ENCODE assay signal across 9 mouse cellular contexts in the genomic region with DNA sequence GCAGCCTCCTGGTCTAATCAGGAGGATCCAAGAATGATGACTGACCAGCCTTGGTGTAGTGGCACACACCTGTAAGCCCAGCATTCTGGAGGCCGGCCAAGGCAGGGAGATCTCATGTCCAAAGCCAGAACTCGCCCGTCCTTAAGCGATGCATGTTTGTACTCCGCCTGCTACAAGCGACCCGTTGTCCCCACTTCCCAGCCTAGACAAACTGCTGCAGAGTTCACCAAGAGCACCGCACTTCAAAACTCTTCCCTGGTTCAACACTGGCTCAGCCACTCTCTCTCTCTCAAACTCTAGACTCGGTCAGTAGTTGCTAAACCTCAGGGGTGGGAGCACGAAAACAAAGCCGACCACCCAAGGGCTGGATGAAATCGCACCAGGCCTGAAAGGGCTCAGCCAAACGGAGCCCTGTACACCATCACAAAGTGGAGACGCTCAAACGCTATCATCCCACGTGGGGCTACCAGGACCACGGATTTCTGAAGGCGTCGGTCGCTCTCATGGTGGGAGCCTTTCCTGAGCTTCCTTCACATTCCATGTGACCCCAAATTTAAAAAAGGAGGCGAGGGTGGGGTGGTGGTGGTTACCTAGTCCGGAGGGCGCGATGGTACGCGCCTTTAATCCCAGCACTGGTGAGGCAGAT. TPM values are rescaled to one million over a fixed set of nuclear protein-coding genes. Genes with fewer than 3 reads are reported as not detected.
DNase-seq lines count a peak whose midpoint lies in the region; ATAC-seq lines count a peak whose summit lies in the region.
"Had no signal": no experiment of that assay in that cellular context is flagged by ENCODE, and none has a peak within 500 bp of the region (broad histone marks: within the 10 kb centered on the region; RNA-seq: fewer than 3 reads in every experiment).

No protein-coding gene starts in this region.

- H3K27ac ChIP-seq in neural tube, embryonic 11.5 days (ENCODE audit: low read depth, low read length): no peak overlapping the region
- H3K27ac ChIP-seq in kidney, embryonic 15.5 days: peak overlapping the region; percentile 96
- H3K27ac ChIP-seq in midbrain, embryonic 10.5 days (replicated peaks): peak overlapping the region; percentile 93

- peak overlapping the region; percentile 94 for H3K4me2 ChIP-seq in neural tube, embryonic 11.5 days (ENCODE audit: low read depth)
- H3K4me2 ChIP-seq in kidney, embryonic 15.5 days: peak overlapping the region; percentile 84

- no peaks in the 10 kb centered on the region for H3K27me3 ChIP-seq in neural tube, embryonic 11.5 days (ENCODE audit: control insufficient read depth, insufficient read depth, low read length)
- H3K27me3 ChIP-seq in erythroblast, embryonic 14.5 days (ENCODE audit: control insufficient read depth): peaks cover 20% of the 10 kb centered on the region
- 0 out of 2 replicates have a peak, but pooled peaks cover 2% of the 10 kb centered on the region for H3K27me3 ChIP-seq in kidney, embryonic 15.5 days
- no peaks in the 10 kb centered on the region for H3K27me3 ChIP-seq in midbrain, embryonic 10.5 days (ENCODE audit: low read depth, poor library complexity, severe bottlenecking)

- peak overlapping the region; percentile 92 for H3K4me3 ChIP-seq in neural tube, embryonic 11.5 days (ENCODE audit: low read depth, low read length)
- H3K4me3 ChIP-seq in erythroblast, embryonic 14.5 days (replicated peaks): peak overlapping the region; percentile 99
- H3K4me3 ChIP-seq in kidney, embryonic 15.5 days (replicated peaks): peak overlapping the region; percentile 100
- peak overlapping the region; percentile 100 for H3K4me3 ChIP-seq in midbrain, embryonic 10.5 days

- DNase-seq in neural tube, embryonic 11.5 days (ENCODE audit: low spot score): peak; percentile 23
- no peak for DNase-seq in neural tube, embryonic 10.5 days (ENCODE audit: extremely low spot score, low spot score)
- DNase-seq in adrenal gland, postnatal 36 days: peak; percentile 26 to 33
- peak; percentile 20 for DNase-seq in midbrain, embryonic 10.5 days (ENCODE audit: low spot score)
- no peak for DNase-seq in right cerebral cortex, postnatal 36 days (ENCODE audit: low spot score in 2 of 2)
- DNase-seq in layer of hippocampus, adult 9-10 months (ENCODE audit: low spot score): no peak

- no peaks in the 10 kb centered on the region for H3K36me3 ChIP-seq in neural tube, embryonic 11.5 days (ENCODE audit: control insufficient read depth, insufficient read depth, low read length)
- H3K36me3 ChIP-seq in erythroblast, embryonic 14.5 days (ENCODE audit: control insufficient read depth): peaks cover 30% of the 10 kb centered on the region
- peaks cover 21% of the 10 kb centered on the region for H3K36me3 ChIP-seq in kidney, embryonic 15.5 days
- peaks cover 27% of the 10 kb centered on the region for H3K36me3 ChIP-seq in midbrain, embryonic 10.5 days

- peak; percentile 27; the same call in 1 of the 2 replicates for ATAC-seq in neural tube, embryonic 11.5 days (ENCODE audit: insufficient read depth, low FRiP score, low TSS enrichment)
- no peak; the same call in 1 of the 2 replicates for ATAC-seq in kidney, embryonic 15.5 days (replicated peaks; ENCODE audit: low FRiP score)

- H3K9me3 ChIP-seq in neural tube, embryonic 11.5 days (ENCODE audit: control insufficient read depth, low read length): no peaks in the 10 kb centered on the region
- no peaks in the 10 kb centered on the region for H3K9me3 ChIP-seq in erythroblast, embryonic 14.5 days (ENCODE audit: control insufficient read depth, low read length)
- H3K9me3 ChIP-seq in kidney, embryonic 15.5 days (replicated peaks): no peaks in the 10 kb centered on the region
- H3K9me3 ChIP-seq in midbrain, embryonic 10.5 days (replicated peaks): no peaks in the 10 kb centered on the region

- peaks cover 6% of the 10 kb centered on the region for H3K4me1 ChIP-seq in neural tube, embryonic 11.5 days (ENCODE audit: control insufficient read depth, insufficient read depth, low read length)
- peaks cover 37% of the 10 kb centered on the region for H3K4me1 ChIP-seq in erythroblast, embryonic 14.5 days (ENCODE audit: control insufficient read depth)
- peaks cover 21% of the 10 kb centered on the region for H3K4me1 ChIP-seq in kidney, embryonic 15.5 days
- H3K4me1 ChIP-seq in midbrain, embryonic 10.5 days: peaks cover 15% of the 10 kb centered on the region

- peak overlapping the region; percentile 91 for H3K9ac ChIP-seq in neural tube, embryonic 11.5 days (ENCODE audit: low read length)
- H3K9ac ChIP-seq in kidney, embryonic 15.5 days: peak overlapping the region; percentile 99

- 4% methylated on average over 26 of the region's 26 CpGs for WGBS in neural tube, embryonic 11.5 days
- WGBS in kidney, embryonic 15.5 days: 2% methylated on average over 26 of the region's 26 CpGs
- 7% methylated on average over 26 of the region's 26 CpGs for WGBS in midbrain, embryonic 10.5 days

RNA-seq across cellular contexts. Expression of gene Snu13, which starts 1.0 kb away (rescaled TPM):
- polyA plus RNA-seq in neural tube, embryonic 11.5 days (2014; fragmentation: Nextera tagmentation; extraction: Ambion mirVana): 283 and 301 TPM in 2 replicates
- 10 to 100 TPM; 88.7 to 94.1 TPM for total RNA-seq in adrenal gland, postnatal 36 days (2021)
- 3.0 and 10.5 TPM in 2 replicates for polyA plus RNA-seq in erythroblast, embryonic 14.5 days (2012)
- 272 and 286 TPM in 2 replicates for polyA plus RNA-seq in kidney, embryonic 15.5 days (2015; fragmentation: Nextera tagmentation; extraction: Ambion mirVana)
- 323 and 376 TPM in 2 replicates for polyA plus RNA-seq in midbrain, embryonic 10.5 days (2016; fragmentation: Nextera tagmentation; extraction: Ambion mirVana)

RNA-seq across cellular contexts. Expression of gene 4930407I10Rik, which starts 12.6 kb away (rescaled TPM):
- not detected in 2 replicates for polyA plus RNA-seq in neural tube, embryonic 11.5 days (2014; fragmentation: Nextera tagmentation; extraction: Ambion mirVana)
- not detected for total RNA-seq in adrenal gland, postnatal 36 days (2021)
- 0.01 TPM in 1 of 2 replicates, not detected in the other for polyA plus RNA-seq in erythroblast, embryonic 14.5 days (2012)
- 0.03 TPM in 1 of 2 replicates, not detected in the other for polyA plus RNA-seq in kidney, embryonic 15.5 days (2015; fragmentation: Nextera tagmentation; extraction: Ambion mirVana)
- polyA plus RNA-seq in midbrain, embryonic 10.5 days (2016; fragmentation: Nextera tagmentation; extraction: Ambion mirVana): not detected in 2 replicates
- polyA plus RNA-seq: large intestine, adult 2 months had no signal

RNA-seq across cellular contexts. Expression of gene Desi1, which starts 12.7 kb away (rescaled TPM):
- polyA plus RNA-seq in neural tube, embryonic 11.5 days (2014; fragmentation: Nextera tagmentation; extraction: Ambion mirVana): 39.8 and 45.9 TPM in 2 replicates
- total RNA-seq in adrenal gland, postnatal 36 days (2021): 100 to 1,000 TPM in 1 of 2 experiments, 10 to 100 TPM in 1; 54.2 to 105 TPM
- polyA plus RNA-seq in erythroblast, embryonic 14.5 days (2012): 2.9 and 4.2 TPM in 2 replicates
- 25.1 and 26.3 TPM in 2 replicates for polyA plus RNA-seq in kidney, embryonic 15.5 days (2015; fragmentation: Nextera tagmentation; extraction: Ambion mirVana)
- 34.3 and 37.7 TPM in 2 replicates for polyA plus RNA-seq in midbrain, embryonic 10.5 days (2016; fragmentation: Nextera tagmentation; extraction: Ambion mirVana)

RNA-seq across cellular contexts. Expression of gene Mei1, which starts 23.4 kb away (rescaled TPM):
- polyA plus RNA-seq in neural tube, embryonic 11.5 days (2014; fragmentation: Nextera tagmentation; extraction: Ambion mirVana): 0.05 TPM in 1 of 2 replicates, not detected in the other
- total RNA-seq in adrenal gland, postnatal 36 days (2021): 1 to 10 TPM in 1 of 2 experiments, under 1 TPM in 1; 0.76 to 3.7 TPM
- not detected in 2 replicates for polyA plus RNA-seq in erythroblast, embryonic 14.5 days (2012)
- polyA plus RNA-seq in kidney, embryonic 15.5 days (2015; fragmentation: Nextera tagmentation; extraction: Ambion mirVana): 0.05 and 0.09 TPM in 2 replicates
- 0.10 TPM in 1 of 2 replicates, not detected in the other for polyA plus RNA-seq in midbrain, embryonic 10.5 days (2016; fragmentation: Nextera tagmentation; extraction: Ambion mirVana)

RNA-seq across cellular contexts. Expression of gene Xrcc6, which starts 58.7 kb away (rescaled TPM):
- 73.2 and 73.8 TPM in 2 replicates for polyA plus RNA-seq in neural tube, embryonic 11.5 days (2014; fragmentation: Nextera tagmentation; extraction: Ambion mirVana)
- 10 to 100 TPM; 55.2 to 81.1 TPM for total RNA-seq in adrenal gland, postnatal 36 days (2021)
- 1.2 and 1.4 TPM in 2 replicates for polyA plus RNA-seq in erythroblast, embryonic 14.5 days (2012)
- 83.3 and 87.0 TPM in 2 replicates for polyA plus RNA-seq in kidney, embryonic 15.5 days (2015; fragmentation: Nextera tagmentation; extraction: Ambion mirVana)
- polyA plus RNA-seq in midbrain, embryonic 10.5 days (2016; fragmentation: Nextera tagmentation; extraction: Ambion mirVana): 68.6 and 75.1 TPM in 2 replicates

Comparison
In these comparisons a context has a peak if more than half of its experiments do, and no peak if none do; other contexts are left out.
1. DNase-seq: peak in neural tube, embryonic 11.5 days (single experiment), adrenal gland, postnatal 36 days (2 of 2) and midbrain, embryonic 10.5 days (single experiment); none in neural tube, embryonic 10.5 days (single experiment), right cerebral cortex, postnatal 36 days (0 of 2) and layer of hippocampus, adult 9-10 months (single experiment).
2. RNA of gene Snu13, which starts 1.0 kb away (polyA plus RNA-seq): 323 to 376 TPM in midbrain, embryonic 10.5 days, 283 to 301 TPM in neural tube, embryonic 11.5 days and 272 to 286 TPM in kidney, embryonic 15.5 days; 3.0 to 10.5 TPM in erythroblast, embryonic 14.5 days; every median in the first group is over 10 times any median in the second.
3. Peak in every context shown above with its lines, with median percentiles within 50 percentile points of each other: H3K4me3 ChIP-seq.